Mouse (Mus musculus): Measurements from ENCODE around the gene Zfp575. TPM values are rescaled to one million over a fixed set of nuclear protein-coding genes. Genes with fewer than 3 reads are reported as not detected.

Gene Zfp575
- polyA plus RNA-seq, 1 experiment from 2014 or later: 0.10 TPM

- Histone ChIP-seq H3K4me3 (ENCODE audit: inconsistent target) (peak overlapping the region; percentile 77), H3K27ac (no peak overlapping the region)
- 12% methylated on average over 7 of the region's 7 CpGs for WGBS (ENCODE audit: missing documents)
Measured at GRCm38 (mm10) chr7:24611709-24612108, 24.3 kb upstream of the Zfp575 start.

GRCm38 (mm10) chr7:24610879-24611494, 23.5 kb upstream of the Zfp575 start:
- H3K27ac ChIP-seq: 0 out of 2 replicates have a peak overlapping the region, but pooled peaks have one; percentile 8
- peak overlapping the region; percentile 77 for H3K4me3 ChIP-seq (ENCODE audit: inconsistent target)
- WGBS (ENCODE audit: missing documents): 1% methylated on average over 36 of the region's 36 CpGs
- H3K79me2 ChIP-seq (ENCODE audit: inconsistent target): no peaks in the 10 kb centered on the region
- no peaks in the 10 kb centered on the region for H3K36me3 ChIP-seq (ENCODE audit: inconsistent target)

More at GRCm38 (mm10) chr7:24611709-24612108, 24.3 kb upstream of the Zfp575 start:
- no peaks in the 10 kb centered on the region for H3K36me3 ChIP-seq (ENCODE audit: inconsistent target)
- H3K79me2 ChIP-seq (ENCODE audit: inconsistent target): no peaks in the 10 kb centered on the region

GRCm38 (mm10) chr7:24610144-24610878, 22.9 kb upstream of the Zfp575 start, which contains the start of gene Phldb3:
Gene Phldb3, plus strand, starts transcription at chr7:24610763.
- 0 out of 2 replicates have a peak within 1 kb of the TSS, but pooled peaks have one; percentile 8 for H3K27ac ChIP-seq
- H3K36me3 ChIP-seq (ENCODE audit: inconsistent target): no peaks in the 10 kb centered on the region; the same call in 1 of the 2 replicates
- H3K79me2 ChIP-seq (ENCODE audit: inconsistent target): no peaks in the 10 kb centered on the region
- 11% methylated on average over 27 of the region's 27 CpGs for WGBS (ENCODE audit: missing documents)
- peak within 1 kb of the TSS; percentile 77 for H3K4me3 ChIP-seq (ENCODE audit: inconsistent target)

- 25% methylated on average over 8 of the region's 8 CpGs for WGBS (ENCODE audit: missing documents)
- no peaks in the 10 kb centered on the region for H3K79me2 ChIP-seq (ENCODE audit: inconsistent target)
- H3K4me3 ChIP-seq (ENCODE audit: inconsistent target): peak overlapping the region; percentile 27
- H3K27ac ChIP-seq: 0 out of 2 replicates have a peak overlapping the region, but pooled peaks have one; percentile 2
- H3K36me3 ChIP-seq (ENCODE audit: inconsistent target): no peaks in the 10 kb centered on the region; the same call in 1 of the 2 replicates
Measured at GRCm38 (mm10) chr7:24608561-24608960, 21.1 kb upstream of the Zfp575 start.

- Histone ChIP-seq H3K27ac (0 out of 2 replicates have a peak overlapping the region, but pooled peaks have one; percentile 2), H3K4me3 (ENCODE audit: inconsistent target) (peak overlapping the region; percentile 27), H3K36me3 (ENCODE audit: inconsistent target) (no peaks in the 10 kb centered on the region; the same call in 1 of the 2 replicates), H3K79me2 (ENCODE audit: inconsistent target) (no peaks in the 10 kb centered on the region)
- 51% methylated on average over 6 of the region's 6 CpGs for WGBS (ENCODE audit: missing documents)
Measured at GRCm38 (mm10) chr7:24608017-24608416, 20.6 kb upstream of the Zfp575 start.

GRCm38 (mm10) chr7:24606046-24606445, 18.6 kb upstream of the Zfp575 start:
- Histone ChIP-seq H3K36me3 (ENCODE audit: inconsistent target) (no peaks in the 10 kb centered on the region; the same call in 1 of the 2 replicates), H3K4me3 (ENCODE audit: inconsistent target) (no peak overlapping the region), H3K27ac (no peak overlapping the region), H3K79me2 (ENCODE audit: inconsistent target) (no peaks in the 10 kb centered on the region)
- WGBS (ENCODE audit: missing documents): 89% methylated on average over 7 of the region's 7 CpGs

GRCm38 (mm10) chr7:24605561-24605960, 18.1 kb upstream of the Zfp575 start:
- Histone ChIP-seq H3K79me2 (ENCODE audit: inconsistent target) (no peaks in the 10 kb centered on the region), H3K27ac (no peak overlapping the region), H3K36me3 (ENCODE audit: inconsistent target) (no peaks in the 10 kb centered on the region; the same call in 1 of the 2 replicates), H3K4me3 (ENCODE audit: inconsistent target) (no peak overlapping the region)
- WGBS (ENCODE audit: missing documents): 93% methylated on average over 7 of the region's 7 CpGs

GRCm38 (mm10) chr7:24600941-24601597, 13.6 kb upstream of the Zfp575 start:
- no peak overlapping the region for H3K4me3 ChIP-seq (ENCODE audit: inconsistent target)
- WGBS (ENCODE audit: missing documents): 5% methylated on average over 13 of the region's 13 CpGs

GRCm38 (mm10) chr7:24599211-24600067, 12.0 kb upstream of the Zfp575 start:
- Histone ChIP-seq H3K4me3 (ENCODE audit: inconsistent target) (no peak overlapping the region), H3K36me3 (ENCODE audit: inconsistent target) (no peaks in the 10 kb centered on the region), H3K27ac (no peak overlapping the region), H3K79me2 (ENCODE audit: inconsistent target) (peaks cover 2% of the 10 kb centered on the region; the same call in 1 of the 2 replicates)
- WGBS (ENCODE audit: missing documents): 89% methylated on average over 15 of the region's 15 CpGs

More at GRCm38 (mm10) chr7:24600941-24601597, 13.6 kb upstream of the Zfp575 start:
- no peaks in the 10 kb centered on the region; the same call in 1 of the 2 replicates for H3K36me3 ChIP-seq (ENCODE audit: inconsistent target)
- no peak overlapping the region for H3K27ac ChIP-seq
- H3K79me2 ChIP-seq (ENCODE audit: inconsistent target): no peaks in the 10 kb centered on the region

- Histone ChIP-seq H3K27ac (no peak overlapping the region), H3K36me3 (ENCODE audit: inconsistent target) (no peaks in the 10 kb centered on the region), H3K4me3 (ENCODE audit: inconsistent target) (no peak overlapping the region), H3K79me2 (ENCODE audit: inconsistent target) (peaks cover 7% of the 10 kb centered on the region; the same call in 1 of the 2 replicates)
- 56% methylated on average over 4 of the region's 4 CpGs for WGBS (ENCODE audit: missing documents)
Measured at GRCm38 (mm10) chr7:24598121-24598520, 10.7 kb upstream of the Zfp575 start.

- 13% methylated on average over 2 of the region's 2 CpGs for WGBS (ENCODE audit: missing documents)
- Histone ChIP-seq H3K79me2 (ENCODE audit: inconsistent target) (peaks cover 7% of the 10 kb centered on the region; the same call in 1 of the 2 replicates), H3K4me3 (ENCODE audit: inconsistent target) (no peak overlapping the region), H3K36me3 (ENCODE audit: inconsistent target) (no peaks in the 10 kb centered on the region), H3K27ac (no peak overlapping the region)
Measured at GRCm38 (mm10) chr7:24595464-24595863, 8.0 kb upstream of the Zfp575 start.

- Histone ChIP-seq H3K27ac (no peak overlapping the region), H3K4me3 (ENCODE audit: inconsistent target) (peak overlapping the region; percentile 69), H3K79me2 (ENCODE audit: inconsistent target) (peaks cover 7% of the 10 kb centered on the region; the same call in 1 of the 2 replicates), H3K36me3 (ENCODE audit: inconsistent target) (no peaks in the 10 kb centered on the region)
- WGBS (ENCODE audit: missing documents): 35% methylated on average over 13 of the region's 13 CpGs
Measured at GRCm38 (mm10) chr7:24594309-24594803, 6.9 kb upstream of the Zfp575 start.

GRCm38 (mm10) chr7:24593621-24594308, 6.3 kb upstream of the Zfp575 start:
- Histone ChIP-seq H3K27ac (peak overlapping the region; percentile 43; the same call in 1 of the 2 replicates), H3K36me3 (ENCODE audit: inconsistent target) (no peaks in the 10 kb centered on the region), H3K4me3 (ENCODE audit: inconsistent target) (peak overlapping the region; percentile 69), H3K79me2 (ENCODE audit: inconsistent target) (peaks cover 7% of the 10 kb centered on the region; the same call in 1 of the 2 replicates)
- 1% methylated on average over 34 of the region's 39 CpGs for WGBS (ENCODE audit: missing documents)
